Mouse (Mus musculus) adipocyte (in vitro differentiated cells): ENCODE data around the gene Col7a1.

Source experiments
- DNase-seq: peaks from one replicate; pipeline ENCODE4 v3.0.0-alpha.2; 2016; ENCODE audit warnings: low spot score

Col7a1 gene

GRCm38 (mm10) chr9:108985710-108986109 is 32.3 kb downstream of the Col7a1 start, which contains the start of gene Ucn2:
TSS of gene Ucn2 (plus strand) at chr9:108986010.
- no peak for DNase-seq

GRCm38 (mm10) chr9:108987704-108988350 is 34.4 kb downstream of the Col7a1 start:
- DNase-seq: no peak

- DNase-seq: peak; percentile 89
Observed at GRCm38 (mm10) chr9:108989802-108990461, 36.5 kb downstream of the Col7a1 start.

- DNase-seq: no peak
Observed at GRCm38 (mm10) chr9:108990462-108990820, 37.1 kb downstream of the Col7a1 start.

- DNase-seq: peak; percentile 99
Observed at GRCm38 (mm10) chr9:108991428-108992084, 38.2 kb downstream of the Col7a1 start, which contains the start of gene Pfkfb4. TSS of gene Pfkfb4 (plus strand) at chr9:108991778.

GRCm38 (mm10) chr9:108992085-108992469 is 38.7 kb downstream of the Col7a1 start:
- DNase-seq: no peak

GRCm38 (mm10) chr9:108992620-108993361 is 39.4 kb downstream of the Col7a1 start:
- no peak for DNase-seq

GRCm38 (mm10) chr9:108996411-108996810 is 43.0 kb downstream of the Col7a1 start:
- DNase-seq: no peak

GRCm38 (mm10) chr9:108998287-108999166 is 45.1 kb downstream of the Col7a1 start:
- DNase-seq: no peak

GRCm38 (mm10) chr9:108999167-108999526 is 45.8 kb downstream of the Col7a1 start:
- no peak for DNase-seq

- DNase-seq: peak; percentile 79
Observed at GRCm38 (mm10) chr9:109000726-109001125, 47.3 kb downstream of the Col7a1 start.

GRCm38 (mm10) chr9:109003201-109003600 is 49.8 kb downstream of the Col7a1 start:
- DNase-seq: peak; percentile 75

- DNase-seq: no peak
Observed at GRCm38 (mm10) chr9:109007025-109007780, 53.8 kb downstream of the Col7a1 start.

GRCm38 (mm10) chr9:109008081-109008480 is 54.7 kb downstream of the Col7a1 start:
- DNase-seq: no peak

GRCm38 (mm10) chr9:109008994-109009635 is 55.7 kb downstream of the Col7a1 start:
- DNase-seq: peak; percentile 61

- no peak for DNase-seq
Observed at GRCm38 (mm10) chr9:109009636-109010315, 56.4 kb downstream of the Col7a1 start.

- no peak for DNase-seq
Observed at GRCm38 (mm10) chr9:109010316-109010690, 56.9 kb downstream of the Col7a1 start.

- no peak for DNase-seq
Observed at GRCm38 (mm10) chr9:109015397-109015796, 62.0 kb downstream of the Col7a1 start.

- DNase-seq: no peak
Observed at GRCm38 (mm10) chr9:109016973-109017604, 63.7 kb downstream of the Col7a1 start.
